In the genomic region with DNA sequence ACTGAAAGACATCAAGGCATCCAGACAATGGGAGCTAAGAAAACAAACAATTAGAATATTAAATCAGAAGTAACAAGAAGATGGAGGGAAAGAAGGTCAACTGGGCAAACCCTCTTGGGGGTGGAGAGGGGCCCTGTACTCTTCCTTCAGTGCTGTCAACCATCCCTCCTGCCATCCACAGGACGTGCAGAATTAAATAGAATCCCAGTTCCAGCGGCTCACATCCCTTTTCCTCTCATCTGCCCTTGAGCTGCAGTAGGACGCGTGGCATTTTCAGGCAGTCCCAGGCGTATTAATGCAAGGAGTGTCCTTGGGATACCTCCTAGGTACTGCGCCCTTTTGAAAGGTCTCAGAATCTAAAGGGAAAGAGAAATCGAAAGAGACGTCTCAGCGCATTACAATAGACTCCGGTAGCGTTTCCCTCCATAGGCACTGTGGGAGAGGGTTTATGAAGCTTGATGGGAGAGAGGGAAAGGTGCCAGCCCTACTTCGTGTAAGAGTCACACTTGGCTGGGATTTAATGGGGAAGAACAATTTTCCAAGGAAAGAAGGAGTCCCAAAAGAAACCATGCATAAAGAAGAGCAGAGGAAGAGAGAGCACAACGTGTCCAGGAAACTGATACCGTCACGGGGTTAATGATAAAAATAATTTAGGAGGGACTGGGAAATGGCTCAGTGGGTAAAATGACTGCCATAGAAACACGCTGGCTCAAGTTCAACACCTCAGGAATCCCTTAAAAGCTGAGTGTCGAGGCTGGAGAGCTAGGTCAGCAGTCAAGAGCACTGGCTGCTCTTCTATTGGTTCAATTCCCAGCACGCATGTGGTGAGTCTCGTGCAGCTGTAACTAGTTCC, we compare ENCODE assay signal across 9 mouse cellular contexts.
DNase-seq lines count a peak whose midpoint lies in the region; ATAC-seq and TF ChIP-seq lines count a peak whose summit lies in the region.
"Had no signal": no experiment of that assay in that cellular context is flagged by ENCODE, and none has a peak within 500 bp of the region (broad histone marks: within the 10 kb centered on the region; RNA-seq: fewer than 3 reads in every experiment).

No protein-coding gene starts in this region.

- peak overlapping the region; percentile 47 for H3K4me2 ChIP-seq in kidney, embryonic 16.5 days (replicated peaks; ENCODE audit: low read depth, low read length)
- peak overlapping the region; percentile 30; the same call in 1 of the 2 replicates for H3K4me2 ChIP-seq in neural tube, embryonic 11.5 days (ENCODE audit: low read depth)

- H3K27me3 ChIP-seq in E14TG2a.4 (ENCODE audit: insufficient read depth, low read length): no peaks in the 10 kb centered on the region
- no peaks in the 10 kb centered on the region for H3K27me3 ChIP-seq in kidney, embryonic 16.5 days (ENCODE audit: insufficient read depth, low read length)
- no peaks in the 10 kb centered on the region for H3K27me3 ChIP-seq in neural tube, embryonic 11.5 days (ENCODE audit: control insufficient read depth, insufficient read depth, low read length)

- peak; percentile 13 to 62 for DNase-seq in adrenal gland, adult (ENCODE audit: inconsistent age in 2 of 2, low spot score in 1 of 2)
- DNase-seq in adrenal gland, adult 18-20 months (ENCODE audit: low spot score in 2 of 2): no peak
- DNase-seq in neural tube, embryonic 11.5 days (ENCODE audit: low spot score): no peak
- no peak for DNase-seq in adipocyte (ENCODE audit: low spot score)
- DNase-seq in urinary bladder, adult 18-20 months (ENCODE audit: low spot score in 2 of 2): no peak

- peaks cover 48% of the 10 kb centered on the region for H3K4me1 ChIP-seq in E14TG2a.4 (replicated peaks; ENCODE audit: low read depth, low read length)
- H3K4me1 ChIP-seq in kidney, embryonic 16.5 days (ENCODE audit: insufficient read depth, low read length): peaks cover 43% of the 10 kb centered on the region
- H3K4me1 ChIP-seq in neural tube, embryonic 11.5 days (ENCODE audit: control insufficient read depth, insufficient read depth, low read length): peaks cover 13% of the 10 kb centered on the region

- peak; percentile 34; the same call in 1 of the 2 replicates for ATAC-seq in granulocyte monocyte progenitor cell, adult 5-6 weeks (replicated peaks; ENCODE audit: poor library complexity, severe bottlenecking)
- ATAC-seq in kidney, embryonic 16.5 days (ENCODE audit: low FRiP score, low TSS enrichment): peak; percentile 76
- ATAC-seq in neural tube, embryonic 11.5 days (ENCODE audit: insufficient read depth, low FRiP score, low TSS enrichment): no peak

- peaks cover 18% of the 10 kb centered on the region for H3K9me3 ChIP-seq in E14TG2a.4 (ENCODE audit: low read length)
- H3K9me3 ChIP-seq in kidney, embryonic 16.5 days (ENCODE audit: low read length): no peaks in the 10 kb centered on the region
- no peaks in the 10 kb centered on the region for H3K9me3 ChIP-seq in neural tube, embryonic 11.5 days (ENCODE audit: control insufficient read depth, low read length)

- peak overlapping the region; percentile 86 for H3K27ac ChIP-seq in kidney, embryonic 16.5 days (ENCODE audit: low read length)
- H3K27ac ChIP-seq in neural tube, embryonic 11.5 days (ENCODE audit: low read depth, low read length): 0 out of 2 replicates have a peak overlapping the region, but pooled peaks have one; percentile 4

- H3K9ac ChIP-seq in kidney, embryonic 16.5 days (replicated peaks; ENCODE audit: low read length): peak overlapping the region; percentile 14
- peak overlapping the region; percentile 41; the same call in 1 of the 2 replicates for H3K9ac ChIP-seq in neural tube, embryonic 11.5 days (ENCODE audit: low read length)

- H3K36me3 ChIP-seq in E14TG2a.4 (ENCODE audit: insufficient read depth, low read length): no peaks in the 10 kb centered on the region; the same call in 1 of the 2 replicates
- H3K36me3 ChIP-seq in kidney, embryonic 16.5 days (ENCODE audit: insufficient read depth, low read length): no peaks in the 10 kb centered on the region
- H3K36me3 ChIP-seq in neural tube, embryonic 11.5 days (ENCODE audit: control insufficient read depth, insufficient read depth, low read length): no peaks in the 10 kb centered on the region

- WGBS in kidney, embryonic 16.5 days: 24% methylated on average over 19 of the region's 19 CpGs
- 39% methylated on average over 19 of the region's 19 CpGs for WGBS in neural tube, embryonic 11.5 days

- TF ChIP-seq CTCF in E14TG2a.4 (conservative IDR thresholded peaks at IDR 0.05; ENCODE audit: low read length): no peak

- H3K4me3 ChIP-seq in E14TG2a.4 (replicated peaks; ENCODE audit: low read length): peak overlapping the region; percentile 57
- H3K4me3 ChIP-seq in kidney, embryonic 16.5 days (ENCODE audit: low read length): peak overlapping the region; percentile 32
- H3K4me3 ChIP-seq in neural tube, embryonic 11.5 days (ENCODE audit: low read depth, low read length): no peak overlapping the region
- H3K4me3 ChIP-seq: erythroblast, embryonic 14.5 days had no signal

Comparison
In these comparisons a context has a peak if more than half of its experiments do, and no peak if none do; other contexts are left out.
1. DNase-seq: peak in adrenal gland, adult (2 of 2); none in adrenal gland, adult 18-20 months (0 of 2), neural tube, embryonic 11.5 days (single experiment), adipocyte (single experiment) and urinary bladder, adult 18-20 months (0 of 2).